Mouse (Mus musculus) erythroblast, embryonic 14.5 days (primary cell): Measurements from ENCODE around the gene Eif1.

Experiments
- GATA1 ChIP-seq: IDR thresholded peaks from 2 replicates; pipeline ENCODE4 v1.6.1; 2012; ENCODE audit warnings: low read length, inconsistent platforms, mixed read lengths
- TAL1 ChIP-seq: IDR thresholded peaks from 3 replicates; pipeline ENCODE4 v1.6.1; 2012; ENCODE audit warnings: low read length, inconsistent platforms, mixed read lengths

DNA sequence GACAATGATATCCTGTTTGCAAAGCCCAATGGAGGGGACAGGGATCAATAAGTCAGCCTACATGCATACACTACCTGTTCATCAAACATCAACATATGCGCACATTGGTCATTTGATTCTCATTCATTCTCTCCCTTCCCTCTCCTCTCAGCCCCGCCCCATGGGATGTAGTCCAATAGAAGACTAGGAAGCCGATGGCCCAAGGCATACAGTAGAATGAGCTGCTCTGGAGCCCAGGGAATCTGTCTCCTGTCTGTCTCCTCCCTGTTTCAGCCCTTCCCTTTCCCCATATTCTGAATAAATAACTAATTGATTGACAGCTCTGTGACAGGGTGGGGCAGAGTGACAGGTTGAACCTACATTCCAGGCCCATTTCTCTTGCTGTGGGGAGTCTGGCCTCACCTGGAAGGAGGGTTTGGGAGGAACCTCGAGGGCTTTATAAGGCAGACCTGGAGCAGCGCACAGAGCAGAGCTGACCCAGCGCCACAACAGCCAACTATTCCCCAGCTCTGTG is 14.3 kb downstream of the Eif1 start, which contains the start of gene Gast:
- TF ChIP-seq TAL1 (no peak), GATA1 (no peak)
